In genomic region chr6:85295384-85296167, GRCm38 (mm10) we compare ENCODE assay signal across 9 mouse cellular contexts. TPM values are rescaled to one million over a fixed set of nuclear protein-coding genes. Genes with fewer than 3 reads are reported as not detected.
DNase-seq lines count a peak whose midpoint lies in the region; ATAC-seq and TF ChIP-seq lines count a peak whose summit lies in the region.
"Had no signal": no experiment of that assay in that cellular context is flagged by ENCODE, and none has a peak within 500 bp of the region (broad histone marks: within the 10 kb centered on the region; RNA-seq: fewer than 3 reads in every experiment).

No protein-coding gene starts in this region.

- peaks cover 12% of the 10 kb centered on the region for H3K4me1 ChIP-seq in intestine, embryonic 15.5 days (replicated peaks)

- peak overlapping the region; percentile 50 for H3K27ac ChIP-seq in layer of hippocampus, adult 2 months
- H3K27ac ChIP-seq in intestine, embryonic 15.5 days = peak overlapping the region; percentile 86

- H3K36me3 ChIP-seq in intestine, embryonic 15.5 days = no peaks in the 10 kb centered on the region
- H3K36me3 ChIP-seq: G1E had no signal

- WGBS in intestine, embryonic 15.5 days = 70% methylated on average over 7 of the region's 7 CpGs

- no peak overlapping the region for H3K4me3 ChIP-seq in layer of hippocampus, adult 2 months
- H3K4me3 ChIP-seq in intestine, embryonic 15.5 days (replicated peaks) = no peak overlapping the region

- TF ChIP-seq CTCF in layer of hippocampus, adult 2 months (conservative IDR thresholded peaks at IDR 0.05) = peak; percentile 51

- DNase-seq in layer of hippocampus, adult 2 months (ENCODE audit: low spot score in 2 of 2) = no peak
- DNase-seq in layer of hippocampus, adult 9-10 months (ENCODE audit: low spot score) = no peak
- DNase-seq in B cell, adult 2 months = peak; percentile 96 to 98
- peak; percentile 28 for DNase-seq in cerebellum, adult 11 months
- DNase-seq in gastrocnemius, adult 18-20 months (ENCODE audit: low spot score) = peak; percentile 46
- DNase-seq in testis, postnatal 14 days (ENCODE audit: low spot score) = peak; percentile 45

- no peak overlapping the region for H3K9ac ChIP-seq in intestine, embryonic 15.5 days

- 0 out of 2 replicates have a peak overlapping the region, but pooled peaks have one; percentile 6 for H3K4me2 ChIP-seq in intestine, embryonic 15.5 days (replicated peaks)

- H3K9me3 ChIP-seq in intestine, embryonic 15.5 days = no peaks in the 10 kb centered on the region
- H3K9me3 ChIP-seq: G1E had no signal

- peak; percentile 93 for ATAC-seq in intestine, embryonic 15.5 days
- ATAC-seq in megakaryocyte, adult 5-6 weeks (ENCODE audit: poor library complexity, severe bottlenecking) = peak; percentile 56

- H3K27me3 ChIP-seq in intestine, embryonic 15.5 days (replicated peaks) = no peaks in the 10 kb centered on the region

RNA-seq across cellular contexts. Expression of gene Sfxn5, which starts 37.6 kb away (rescaled TPM):
- total RNA-seq in layer of hippocampus, adult 2 months (2021) = 100 to 1,000 TPM; 167 to 175 TPM
- 1 to 10 TPM; 4.3 to 6.5 TPM for total RNA-seq in gastrocnemius, adult 18-20 months (2021)
- 6.7 and 7.7 TPM in 2 replicates for polyA plus RNA-seq in intestine, embryonic 15.5 days (2015; fragmentation: Nextera tagmentation; extraction: Ambion mirVana)
- 6.5 and 8.4 TPM in 2 replicates for total RNA-seq in megakaryocyte, adult 5-6 weeks (2015)
- total RNA-seq in megakaryocyte, adult 5-6 weeks (2017) = 8.4 and 13.4 TPM in 2 replicates

Comparison
In these comparisons a context has a peak if more than half of its experiments do, and no peak if none do; other contexts are left out.
1. DNase-seq: peak in B cell, adult 2 months (2 of 2), cerebellum, adult 11 months (single experiment), gastrocnemius, adult 18-20 months (single experiment) and testis, postnatal 14 days (single experiment); none in layer of hippocampus, adult 2 months (0 of 2) and layer of hippocampus, adult 9-10 months (single experiment).
2. RNA of gene Sfxn5, which starts 37.6 kb away (total RNA-seq): 167 to 175 TPM in layer of hippocampus, adult 2 months; 6.5 to 13.4 TPM in megakaryocyte, adult 5-6 weeks and 4.3 to 6.5 TPM in gastrocnemius, adult 18-20 months; every median in the first group is over 10 times any median in the second.